ENCODE assay signal across 16 mouse cellular contexts in genomic region chr6:32280728-32281127, GRCm38 (mm10).
A peak's percentile ranks its signal among the peaks of the same experiment; 100 is the strongest.
DNase-seq lines count a peak whose midpoint lies in the region; TF ChIP-seq lines count a peak whose summit lies in the region.
"Had no signal": no experiment of that assay in that cellular context is flagged by ENCODE, and none has a peak within 500 bp of the region (broad histone marks: within the 10 kb centered on the region; RNA-seq: fewer than 3 reads in every experiment).

No protein-coding gene starts in this region.

- DNase-seq in kidney, postnatal 4 days = peak; percentile 53 to 54
- DNase-seq in kidney, adult 9 months = no peak
- peak; percentile 76 for DNase-seq in NIH3T3 (ENCODE audit: low read depth)
- DNase-seq in embryo, embryonic 10.5 days (ENCODE audit: low spot score) = peak; percentile 73
- no peak for DNase-seq in spleen, postnatal 14 days (ENCODE audit: low spot score in 2 of 2)
- DNase-seq in cerebellum, adult 9-11 months = no peak
- DNase-seq: cerebellum, adult 8-10 months; right cerebral cortex, postnatal 14 days had no signal

- H3K4me2 ChIP-seq in myocyte (ENCODE audit: low read depth) = no peak overlapping the region
- H3K4me2 ChIP-seq: hindbrain, embryonic 15.5 days; limb, embryonic 15.5 days; neural tube, embryonic 13.5 days; stomach, embryonic 15.5 days had no signal

- H3ac ChIP-seq in myocyte (ENCODE audit: control insufficient read depth, insufficient read length) = no peak overlapping the region

- no peak overlapping the region for H3K4me3 ChIP-seq in myocyte
- H3K4me3 ChIP-seq: erythroblast, embryonic 14.5 days; heart, embryonic 10.5 days; hindbrain, embryonic 15.5 days; limb, embryonic 15.5 days; neural tube, embryonic 13.5 days; stomach, embryonic 15.5 days had no signal

- no peaks in the 10 kb centered on the region for H3K79me2 ChIP-seq in myocyte (ENCODE audit: control insufficient read depth, insufficient read depth)

- no peaks in the 10 kb centered on the region for H3K36me3 ChIP-seq in myocyte (ENCODE audit: control insufficient read depth, insufficient read depth)
- H3K36me3 ChIP-seq: G1E; heart, embryonic 10.5 days; hindbrain, embryonic 15.5 days; limb, embryonic 15.5 days; neural tube, embryonic 13.5 days; stomach, embryonic 15.5 days had no signal

- no peak for TF ChIP-seq POLR2A in myocyte (IDR thresholded peaks at IDR 0.05; ENCODE audit: insufficient read length, low read depth)

- no peaks in the 10 kb centered on the region for H3K27me3 ChIP-seq in myocyte (ENCODE audit: control insufficient read depth, insufficient read depth, insufficient read length)
- H3K27me3 ChIP-seq: hindbrain, embryonic 15.5 days; limb, embryonic 15.5 days; neural tube, embryonic 13.5 days; stomach, embryonic 15.5 days had no signal

TF ChIP-seq in myocyte, 11 proteins besides CTCF, POLR2A, EP300 and RAD21:
- TF ChIP-seq REST (IDR thresholded peaks at IDR 0.05; ENCODE audit: insufficient read depth, insufficient read length) (peak; percentile 45), MYOD1 (IDR thresholded peaks at IDR 0.05; ENCODE audit: control insufficient read depth in 1 of 3, insufficient read length in 2 of 3, low read depth in 2 of 3) (no peak), SRF (IDR thresholded peaks at IDR 0.05; ENCODE audit: control insufficient read depth, insufficient read length, low read depth) (no peak), CEBPB (IDR thresholded peaks at IDR 0.05; ENCODE audit: insufficient read depth, poor library complexity, severe bottlenecking) (no peak)

Comparison
In these comparisons a context has a peak if more than half of its experiments do, and no peak if none do; other contexts are left out.
1. DNase-seq: peak in kidney, postnatal 4 days (2 of 2), NIH3T3 (single experiment) and embryo, embryonic 10.5 days (single experiment); none in kidney, adult 9 months (single experiment), spleen, postnatal 14 days (0 of 2) and cerebellum, adult 9-11 months (single experiment).